Mouse (Mus musculus) embryo, embryonic 10 days (tissue): ENCODE data around the gene Dnajc21.
"Not testable (repeated sequence)": the region's sequence is repeated elsewhere in the genome, so short reads cannot be mapped to it uniquely, and the experiment has no call there.

Experiments used
- DNase-seq: peaks from one replicate; pipeline ENCODE4 v3.0.0-alpha.2; 2015; ENCODE audit warnings: low spot score

Gene Dnajc21

GRCm38 (mm10) chr15:10470151-10470831, at the start of gene Dnajc21:
TSS of gene Dnajc21 (minus strand) at chr15:10470516.
- DNase-seq: peak; percentile 83

GRCm38 (mm10) chr15:10515166-10515565, 44.9 kb upstream of the Dnajc21 start:
- DNase-seq: no peak

- peak; percentile 40 for DNase-seq
Measured at GRCm38 (mm10) chr15:10506099-10506498, 35.8 kb upstream of the Dnajc21 start.

- peak; percentile 76 for DNase-seq
Measured at GRCm38 (mm10) chr15:10500838-10501719, 30.8 kb upstream of the Dnajc21 start.

- no peak for DNase-seq
Measured at GRCm38 (mm10) chr15:10500035-10500434, 29.7 kb upstream of the Dnajc21 start.

GRCm38 (mm10) chr15:10499593-10499992, 29.3 kb upstream of the Dnajc21 start:
- no peak for DNase-seq

GRCm38 (mm10) chr15:10496696-10497095, 26.4 kb upstream of the Dnajc21 start:
- DNase-seq: not testable (repeated sequence)

GRCm38 (mm10) chr15:10495944-10496343, 25.6 kb upstream of the Dnajc21 start:
- no peak for DNase-seq

GRCm38 (mm10) chr15:10490101-10490500, 19.8 kb upstream of the Dnajc21 start:
- DNase-seq: no peak

GRCm38 (mm10) chr15:10487246-10487645, 16.9 kb upstream of the Dnajc21 start:
- DNase-seq: peak; percentile 31

GRCm38 (mm10) chr15:10486365-10486839, 16.1 kb upstream of the Dnajc21 start:
- DNase-seq: no peak

- DNase-seq: peak; percentile 99
Measured at GRCm38 (mm10) chr15:10485484-10486364, 15.4 kb upstream of the Dnajc21 start, which contains the start of the genes Brix1 and Rad1. TSS of gene Brix1 (minus strand) at chr15:10485947. TSS of gene Rad1 (plus strand) at chr15:10486018.

- DNase-seq: no peak
Measured at GRCm38 (mm10) chr15:10470941-10471340, 625 bp upstream of the Dnajc21 start.

- peak; percentile 37 for DNase-seq
Measured at GRCm38 (mm10) chr15:10469641-10470150, 620 bp downstream of the Dnajc21 start.

GRCm38 (mm10) chr15:10468761-10469160, 1.6 kb downstream of the Dnajc21 start:
- no peak for DNase-seq

- DNase-seq: no peak
Measured at GRCm38 (mm10) chr15:10464678-10465077, 5.6 kb downstream of the Dnajc21 start.

GRCm38 (mm10) chr15:10463555-10463954, 6.8 kb downstream of the Dnajc21 start:
- DNase-seq: no peak

GRCm38 (mm10) chr15:10460986-10461385, 9.3 kb downstream of the Dnajc21 start:
- DNase-seq: no peak

- DNase-seq: no peak
Measured at GRCm38 (mm10) chr15:10447102-10447501, 23.2 kb downstream of the Dnajc21 start.

- DNase-seq: no peak
Measured at GRCm38 (mm10) chr15:10442275-10442674, 28.0 kb downstream of the Dnajc21 start.

GRCm38 (mm10) chr15:10441493-10441892, 28.8 kb downstream of the Dnajc21 start:
- DNase-seq: no peak

- peak; percentile 16 for DNase-seq
Measured at GRCm38 (mm10) chr15:10439963-10440362, 30.4 kb downstream of the Dnajc21 start.
